Mouse (Mus musculus) retina, adult 2 months (tissue): ENCODE results near the gene Lin7c.

Source experiments
- DNase-seq: peaks from one replicate; pipeline ENCODE4 v3.0.0-alpha.2; 2012; ENCODE audit warnings: low read depth, low spot score

The Lin7c gene

GRCm38 (mm10) chr2:109942810-109943570, 52.3 kb downstream of the Lin7c start:
- no peak for DNase-seq

GRCm38 (mm10) chr2:109944995-109945394, 54.3 kb downstream of the Lin7c start:
- no peak for DNase-seq

DNA sequence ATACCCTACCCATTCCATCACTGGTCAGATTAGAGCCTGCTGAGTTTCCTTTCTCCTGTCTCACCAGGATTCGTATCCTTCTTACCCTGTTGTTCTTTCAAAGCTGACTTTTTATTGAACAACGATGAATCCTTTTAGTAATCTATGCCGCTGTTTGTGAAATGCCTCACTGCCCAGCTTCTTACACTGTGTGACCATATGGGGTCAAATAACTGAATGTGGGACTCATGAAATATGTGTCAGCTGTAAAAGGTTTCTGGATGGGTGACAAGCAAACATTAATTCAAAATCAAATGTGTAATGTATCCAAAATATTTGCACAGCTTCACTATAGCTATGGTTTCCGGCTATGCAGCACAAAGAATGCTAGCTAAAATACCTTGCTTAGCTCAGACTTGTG, 54.9 kb downstream of the Lin7c start:
- DNase-seq: no peak

GRCm38 (mm10) chr2:109946426-109946825, 55.8 kb downstream of the Lin7c start:
- DNase-seq: no peak

GRCm38 (mm10) chr2:109949519-109949918, 58.9 kb downstream of the Lin7c start:
- no peak for DNase-seq

DNA sequence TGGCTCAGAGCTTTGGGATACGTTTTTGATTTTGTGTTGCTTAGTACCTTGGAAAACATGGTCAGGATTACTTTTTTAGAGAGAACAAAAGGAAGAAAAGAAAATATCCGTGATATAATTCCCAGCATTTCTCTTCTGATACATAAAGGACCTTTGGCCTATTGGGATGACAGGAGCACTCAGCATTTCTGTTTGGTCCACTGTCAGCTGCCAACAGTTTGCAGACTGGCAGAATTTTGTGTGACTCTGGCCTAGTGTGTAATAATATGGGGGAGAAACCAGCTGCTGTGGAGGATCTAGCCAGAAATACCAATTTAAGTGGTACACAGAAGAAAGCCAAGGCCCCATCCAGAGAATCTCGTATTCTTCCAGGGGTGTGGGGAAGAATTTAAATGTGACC, 59.7 kb downstream of the Lin7c start:
- DNase-seq: no peak
